Mouse (Mus musculus): ENCODE results near the gene Tmem200a.

Gene Tmem200a

GRCm38 (mm10) chr10:25876809-25877208 lies 202.0 kb downstream of the Tmem200a start:
- no peaks in the 10 kb centered on the region for H3K36me3 ChIP-seq (ENCODE audit: control insufficient read depth, insufficient read depth, low read length, poor library complexity, severe bottlenecking)
- DNase-seq (ENCODE audit: low read depth, low spot score) = no peak
- H3K27me3 ChIP-seq (ENCODE audit: control insufficient read depth, insufficient read depth, low read length, poor library complexity, severe bottlenecking) = no peaks in the 10 kb centered on the region

GRCm38 (mm10) chr10:25868739-25869138 lies 210.1 kb downstream of the Tmem200a start:
- no peaks in the 10 kb centered on the region for H3K27me3 ChIP-seq (ENCODE audit: control insufficient read depth, insufficient read depth, low read length, poor library complexity, severe bottlenecking)
- H3K36me3 ChIP-seq (ENCODE audit: control insufficient read depth, insufficient read depth, low read length, poor library complexity, severe bottlenecking) = no peaks in the 10 kb centered on the region
- DNase-seq (ENCODE audit: low read depth, low spot score) = no peak
